8 mouse cellular contexts compared by ENCODE assay signal in the genomic region with DNA sequence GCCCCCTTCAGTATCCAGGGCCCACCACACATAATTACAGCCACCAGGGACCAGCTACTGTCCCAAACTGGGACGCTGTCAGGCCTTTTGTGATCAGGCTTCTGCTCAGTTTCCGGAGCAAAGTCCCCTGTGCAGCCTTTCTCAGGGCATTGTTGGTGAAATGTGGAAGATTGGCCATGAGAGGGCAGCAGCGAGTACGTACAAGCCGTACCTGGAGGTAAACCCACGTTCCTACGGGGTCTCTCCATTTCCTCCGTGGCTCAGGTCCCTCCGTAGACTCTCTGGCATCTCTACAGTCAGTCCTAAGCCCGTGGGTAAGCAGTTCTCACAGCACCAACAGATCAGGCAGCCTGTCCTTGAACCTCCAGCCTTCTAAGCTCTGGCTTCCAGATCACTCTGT. TPM values are rescaled to one million over a fixed set of nuclear protein-coding genes. Genes with fewer than 3 reads are reported as not detected.
DNase-seq lines count a peak whose midpoint lies in the region; ATAC-seq and TF ChIP-seq lines count a peak whose summit lies in the region.

No protein-coding gene starts in this region.

- H3K4me2 ChIP-seq in hindbrain, embryonic 12.5 days (replicated peaks) = peak overlapping the region; percentile 11; the same call in 1 of the 2 replicates

- no peak for TF ChIP-seq POLR2A in cerebellum, adult 2 months (IDR thresholded peaks at IDR 0.05; ENCODE audit: borderline replicate concordance, insufficient read depth, low read length)
- no peak for TF ChIP-seq POLR2A in embryonic fibroblast, embryonic 13.5 days (IDR thresholded peaks at IDR 0.05; ENCODE audit: low read depth, low read length)
- no peak for TF ChIP-seq POLR2A in spleen, adult 2 months (IDR thresholded peaks at IDR 0.05; ENCODE audit: low read depth, low read length)

- intact Hi-C loops in left cerebral cortex, postnatal 14 days (cut with DNase I) = no loop called here

- H3K36me3 ChIP-seq in hindbrain, embryonic 12.5 days = peaks cover 11% of the 10 kb centered on the region
- H3K36me3 ChIP-seq in spleen, adult 2 months (ENCODE audit: control insufficient read depth, insufficient read depth, low read length) = no peaks in the 10 kb centered on the region

- peak; percentile 21 to 54 for DNase-seq in cerebellum, adult 2 months
- DNase-seq in cerebellum, adult 9-11 months = no peak
- peak; percentile 26 to 61 for DNase-seq in adrenal gland, adult 18-20 months (ENCODE audit: low spot score in 2 of 2)
- peak; percentile 84 to 90 for DNase-seq in left cerebral cortex, postnatal 14 days (ENCODE audit: low spot score in 2 of 2)
- DNase-seq in mesoderm, embryonic 11.5 days (ENCODE audit: low read depth, low spot score) = peak; percentile 82
- DNase-seq in spleen, adult 2 months (ENCODE audit: low read depth in 1 of 2, low spot score in 2 of 2) = peak; percentile 25 to 55

- H3K4me3 ChIP-seq in cerebellum, adult 2 months (replicated peaks; ENCODE audit: insufficient read depth, low read depth, low read length) = no peak overlapping the region
- H3K4me3 ChIP-seq in embryonic fibroblast, embryonic 13.5 days (ENCODE audit: insufficient read depth, low read length) = no peak overlapping the region
- no peak overlapping the region for H3K4me3 ChIP-seq in hindbrain, embryonic 12.5 days
- no peak overlapping the region for H3K4me3 ChIP-seq in spleen, adult 2 months (ENCODE audit: extremely low read depth, insufficient read depth, insufficient read length)

- H3K9me3 ChIP-seq in hindbrain, embryonic 12.5 days (replicated peaks) = no peaks in the 10 kb centered on the region

- TF ChIP-seq CTCF in cerebellum, adult 2 months (IDR thresholded peaks at IDR 0.05; ENCODE audit: borderline replicate concordance, insufficient read depth, low read depth, low read length) = peak; percentile 71; the same call in 1 of the 2 replicates
- TF ChIP-seq CTCF in embryonic fibroblast, embryonic 13.5 days (IDR thresholded peaks at IDR 0.05; ENCODE audit: borderline replicate concordance, insufficient read depth, low read length) = peak; percentile 71; the same call in 1 of the 2 replicates
- peak; percentile 72; the same call in 1 of the 2 replicates for TF ChIP-seq CTCF in spleen, adult 2 months (IDR thresholded peaks at IDR 0.05; ENCODE audit: extremely low read depth, insufficient read depth, insufficient read length, insufficient replicate concordance)

- ATAC-seq in hindbrain, embryonic 12.5 days (ENCODE audit: low FRiP score) = peak; percentile 42

- H3K4me1 ChIP-seq in cerebellum, adult 2 months (ENCODE audit: control insufficient read depth, insufficient read depth, low read length) = no peaks in the 10 kb centered on the region
- H3K4me1 ChIP-seq in embryonic fibroblast, embryonic 13.5 days (ENCODE audit: control insufficient read depth, insufficient read depth, low read length) = no peaks in the 10 kb centered on the region
- peaks cover 63% of the 10 kb centered on the region for H3K4me1 ChIP-seq in hindbrain, embryonic 12.5 days
- no peaks in the 10 kb centered on the region; the same call in 1 of the 2 replicates for H3K4me1 ChIP-seq in spleen, adult 2 months (ENCODE audit: control insufficient read depth, insufficient read depth, insufficient read length)

- WGBS in cerebellum, adult 2 months = 4% methylated on average over 10 of the region's 10 CpGs
- 2% methylated on average over 10 of the region's 10 CpGs for WGBS in hindbrain, embryonic 12.5 days
- 6% methylated on average over 10 of the region's 10 CpGs for WGBS in spleen, adult 2 months

- no peaks in the 10 kb centered on the region for H3K27me3 ChIP-seq in cerebellum, adult 2 months (ENCODE audit: control insufficient read depth, insufficient read depth, low read length)
- H3K27me3 ChIP-seq in hindbrain, embryonic 12.5 days = no peaks in the 10 kb centered on the region
- no peaks in the 10 kb centered on the region for H3K27me3 ChIP-seq in spleen, adult 2 months (ENCODE audit: control insufficient read depth, insufficient read depth, low read length)

- no peak overlapping the region for H3K27ac ChIP-seq in cerebellum, adult 2 months (ENCODE audit: insufficient read depth, low read length)
- H3K27ac ChIP-seq in embryonic fibroblast, embryonic 13.5 days (ENCODE audit: insufficient read depth, low read length) = no peak overlapping the region
- peak overlapping the region; percentile 88 for H3K27ac ChIP-seq in hindbrain, embryonic 12.5 days
- no peak overlapping the region for H3K27ac ChIP-seq in spleen, adult 2 months (ENCODE audit: insufficient read depth, low read length)

- 0 out of 2 replicates have a peak overlapping the region, but pooled peaks have one; percentile 36 for H3K9ac ChIP-seq in hindbrain, embryonic 12.5 days

RNA-seq across cellular contexts. Expression of a gene that starts 37.9 kb away (rescaled TPM):
- 0.51 and 0.52 TPM in 2 replicates for polyA plus RNA-seq in cerebellum, adult 2 months (2012; rRNA removed)
- 100 to 1,000 TPM in 1 of 2 experiments, 10 to 100 TPM in 1; 95.8 to 126 TPM for total RNA-seq in adrenal gland, adult 18-20 months (2021)
- polyA plus RNA-seq in embryonic fibroblast, embryonic 13.5 days (2011; ENCODE audit: insufficient read length, low read depth, missing spikeins) = not detected in 2 replicates
- polyA plus RNA-seq in hindbrain, embryonic 12.5 days (2016; fragmentation: Nextera tagmentation; extraction: Ambion mirVana) = 1.8 and 2.3 TPM in 2 replicates
- total RNA-seq in left cerebral cortex, postnatal 14 days (2021) = 1 to 10 TPM; 1.2 to 1.5 TPM
- polyA plus RNA-seq in spleen, adult 2 months (2012; rRNA removed) = 1.5 and 2.6 TPM in 2 replicates

RNA-seq across cellular contexts. Expression of a gene that starts 41.2 kb away (rescaled TPM):
- polyA plus RNA-seq in cerebellum, adult 2 months (2012; rRNA removed) = 1.3 and 1.9 TPM in 2 replicates
- 1 to 10 TPM; 3.2 to 3.3 TPM for total RNA-seq in adrenal gland, adult 18-20 months (2021)
- not detected in 2 replicates for polyA plus RNA-seq in embryonic fibroblast, embryonic 13.5 days (2011; ENCODE audit: insufficient read length, low read depth, missing spikeins)
- polyA plus RNA-seq in hindbrain, embryonic 12.5 days (2016; fragmentation: Nextera tagmentation; extraction: Ambion mirVana) = 2.0 and 2.3 TPM in 2 replicates
- total RNA-seq in left cerebral cortex, postnatal 14 days (2021) = 10 to 100 TPM; 12.9 to 14.5 TPM
- 0.25 and 0.46 TPM in 2 replicates for polyA plus RNA-seq in spleen, adult 2 months (2012; rRNA removed)
